Mouse (Mus musculus) liver (tissue): ENCODE results near the gene Olfr1286.

ENCODE experiments used
- DNase-seq: peaks from one replicate; pipeline ENCODE4 v3.0.0-alpha.2; 2020; ENCODE audit warnings: mixed read lengths

Olfr1286 gene

DNA sequence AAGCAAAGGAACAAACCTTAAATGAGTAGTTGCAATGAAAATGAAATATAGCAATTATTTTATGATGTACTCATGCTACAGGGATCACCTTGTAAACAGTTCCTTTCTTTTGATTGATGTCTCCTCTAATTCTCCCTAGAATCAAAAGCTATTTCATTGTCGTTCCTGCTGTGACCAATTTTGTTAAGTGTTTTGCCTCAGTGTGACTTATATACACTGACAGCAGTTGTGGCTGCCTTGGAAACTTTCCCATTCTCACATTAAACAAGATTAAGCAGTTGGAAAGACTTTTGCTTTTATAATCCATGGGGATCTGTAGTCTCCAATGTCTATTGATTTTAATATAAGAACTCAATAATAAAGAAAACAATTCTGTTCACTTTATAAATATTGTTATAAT lies at the start of gene Olfr1286:
Gene Olfr1286, minus strand, starts transcription at position 185 of the 400 bp plus-strand sequence.
- DNase-seq: no peak

DNA sequence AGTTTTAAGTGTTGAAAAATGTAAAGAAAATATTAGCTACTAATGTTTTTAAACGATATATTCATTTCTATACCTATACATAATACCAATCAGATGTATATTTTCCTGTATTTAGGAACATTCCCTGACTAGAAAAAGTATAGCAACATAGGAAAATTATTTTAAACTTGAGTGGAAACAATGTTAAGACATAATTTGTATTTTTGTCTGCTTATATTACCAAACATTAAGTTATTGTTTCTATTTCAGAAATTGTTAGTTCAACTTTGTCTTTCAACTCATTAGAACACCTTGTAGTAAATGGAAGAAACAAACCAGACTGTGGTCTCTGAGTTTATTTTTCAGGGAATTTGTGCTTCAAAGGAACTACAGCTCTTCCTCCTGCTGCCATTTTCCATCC lies 25.9 kb upstream of the Olfr1286 start, which contains the start of gene Olfr1287:
Gene Olfr1287, plus strand, starts transcription at position 301 of the 400 bp plus-strand sequence.
- no peak for DNase-seq

- DNase-seq: no peak
Measured at GRCm38 (mm10) chr2:111375222-111375621, 47.7 kb downstream of the Olfr1286 start, which contains the start of gene Olfr1284. TSS of gene Olfr1284 (plus strand) at chr2:111375522.
